Mouse (Mus musculus): ENCODE results near the gene Ccdc88c. TPM values are rescaled to one million over a fixed set of nuclear protein-coding genes. Genes with fewer than 3 reads are reported as not detected.
"Not testable (repeated sequence)": the region's sequence is repeated elsewhere in the genome, so short reads cannot be mapped to it uniquely, and the experiment has no call there.

Gene Ccdc88c
- total RNA-seq, 2 experiments from 2014 or later: 49.5 to 57.8 TPM

DNA sequence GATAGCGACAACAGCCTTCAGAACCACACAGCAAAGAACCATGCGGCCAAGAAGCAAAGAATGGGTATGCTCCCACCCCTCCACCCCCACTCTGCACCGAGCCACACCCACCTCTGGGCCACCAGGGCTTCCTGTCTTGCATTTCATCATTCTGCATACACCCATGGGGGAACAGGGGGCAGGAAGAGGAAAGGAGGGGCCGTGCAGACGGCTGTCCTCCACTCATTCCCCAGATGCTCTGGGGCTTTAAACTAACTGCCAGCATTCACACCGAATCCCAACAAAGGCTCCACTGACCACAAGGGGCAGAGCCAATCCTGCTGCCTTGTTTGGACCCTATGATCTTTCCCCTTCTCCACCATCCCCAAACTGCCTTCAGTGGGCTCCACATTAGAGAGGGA, 10.9 kb downstream of the Ccdc88c start:
- DNase-seq: no peak

DNA sequence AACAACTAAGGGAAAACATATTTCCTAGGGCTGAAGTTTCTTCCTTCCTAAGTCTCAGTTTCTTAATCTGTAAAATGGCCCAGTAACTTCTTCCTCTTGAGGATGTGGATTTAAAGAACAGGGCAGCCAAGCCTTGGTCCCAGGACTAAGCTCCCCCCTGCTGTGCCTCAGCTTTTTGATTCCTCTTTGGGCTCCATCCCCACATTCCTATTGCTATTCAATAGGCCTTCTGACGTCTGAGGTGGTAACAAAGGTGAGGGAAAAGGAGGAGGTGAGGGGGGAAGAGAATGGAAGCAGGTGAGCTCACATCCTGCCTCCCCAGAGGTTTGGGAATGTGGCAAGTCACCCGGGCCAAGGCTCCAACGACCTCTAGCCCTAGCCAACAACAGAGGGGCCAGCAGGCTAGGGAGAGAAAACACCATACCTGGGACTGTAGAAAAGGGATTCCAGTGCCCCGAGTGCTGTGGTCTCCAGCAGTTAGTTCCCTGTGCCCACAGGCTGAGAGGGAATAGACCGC, 12.4 kb downstream of the Ccdc88c start:
- no peak for DNase-seq

DNA sequence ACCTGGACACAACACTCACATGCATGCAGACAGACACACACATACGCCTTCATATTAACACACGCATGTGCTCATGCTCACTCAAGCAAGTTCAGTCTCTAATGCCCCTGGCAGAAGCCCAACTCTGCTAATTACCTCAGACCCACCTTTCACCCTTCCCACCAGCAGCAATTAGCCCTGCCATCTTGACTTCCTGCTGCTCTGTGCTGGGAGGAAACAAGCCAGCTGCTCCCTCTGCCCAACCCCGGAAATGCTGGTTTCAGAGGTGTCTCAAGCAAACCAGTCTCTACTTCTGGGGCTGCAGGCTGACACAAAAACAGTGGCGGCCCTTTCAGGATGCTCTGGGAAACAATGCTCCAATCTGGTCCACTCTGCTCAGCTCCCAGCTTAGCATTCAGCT, 12.9 kb downstream of the Ccdc88c start:
- DNase-seq: no peak

DNA sequence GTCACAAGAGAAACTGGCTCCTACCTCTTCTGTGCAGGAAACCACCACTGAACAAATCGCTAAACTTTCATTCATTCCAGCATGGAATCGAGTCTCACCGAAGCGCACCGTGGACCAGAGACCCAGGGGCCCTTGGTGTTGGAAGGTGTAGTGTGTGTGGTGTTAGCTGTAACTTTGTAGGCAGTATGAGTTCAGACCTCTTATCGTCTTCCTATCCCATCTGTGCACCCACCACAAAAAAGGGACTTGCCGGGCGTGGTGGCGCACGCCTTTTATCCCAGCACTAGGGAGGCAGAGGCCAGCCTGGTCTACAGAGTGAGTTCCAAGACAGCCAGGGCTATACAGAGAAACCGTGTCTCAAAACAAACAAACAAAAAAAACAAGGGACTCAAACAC, 13.7 kb downstream of the Ccdc88c start:
- no peak for DNase-seq

DNA sequence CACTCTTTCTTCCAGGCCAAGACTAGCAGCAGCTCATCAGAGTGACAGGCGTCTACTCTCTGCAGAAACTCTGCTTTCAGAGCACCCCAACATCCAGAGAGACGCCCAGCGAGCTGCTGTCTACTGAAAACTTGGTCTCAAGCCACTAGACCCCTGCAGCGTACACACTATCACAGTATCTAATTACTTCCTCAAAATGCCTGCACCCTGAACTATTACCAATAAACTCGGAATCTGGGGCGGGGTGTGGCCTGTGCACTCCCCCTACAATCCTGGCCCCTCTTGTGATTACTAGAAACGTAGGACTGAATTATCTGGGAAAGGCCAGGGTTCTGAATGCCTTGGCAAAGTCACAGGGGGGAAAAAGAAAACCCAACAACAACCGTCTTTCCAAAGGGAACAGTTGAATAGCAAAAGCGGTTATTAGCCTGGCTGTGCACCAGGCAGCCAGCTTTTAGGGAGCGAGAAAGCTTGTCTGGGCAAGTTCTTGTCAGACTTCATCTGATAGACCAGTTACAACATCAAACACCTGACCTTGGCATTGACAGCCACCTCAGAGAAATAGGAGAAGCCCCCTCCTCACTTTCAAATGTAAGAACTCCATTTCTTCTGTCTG, 14.2 kb downstream of the Ccdc88c start:
- no peak for DNase-seq

DNA sequence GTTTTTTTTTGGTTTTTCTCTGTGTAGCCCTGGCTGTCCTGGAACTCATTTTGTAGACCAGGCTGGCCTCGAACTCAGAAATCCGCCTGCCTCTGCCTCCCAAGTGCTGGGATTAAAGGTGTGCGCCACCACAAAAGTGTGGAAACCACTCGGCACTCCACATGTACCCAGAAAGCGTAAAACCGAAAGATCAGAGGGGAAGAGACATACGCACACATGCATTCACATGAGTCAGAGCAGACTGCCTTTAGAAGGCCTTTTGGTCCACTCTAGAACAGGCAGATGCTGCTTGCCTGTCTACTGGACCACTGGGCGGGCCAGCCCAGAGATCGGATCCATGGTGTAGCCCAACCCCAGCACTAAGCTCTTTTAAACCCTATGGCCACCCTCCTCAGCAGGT, 15.2 kb downstream of the Ccdc88c start:
- not testable (repeated sequence) for DNase-seq

DNA sequence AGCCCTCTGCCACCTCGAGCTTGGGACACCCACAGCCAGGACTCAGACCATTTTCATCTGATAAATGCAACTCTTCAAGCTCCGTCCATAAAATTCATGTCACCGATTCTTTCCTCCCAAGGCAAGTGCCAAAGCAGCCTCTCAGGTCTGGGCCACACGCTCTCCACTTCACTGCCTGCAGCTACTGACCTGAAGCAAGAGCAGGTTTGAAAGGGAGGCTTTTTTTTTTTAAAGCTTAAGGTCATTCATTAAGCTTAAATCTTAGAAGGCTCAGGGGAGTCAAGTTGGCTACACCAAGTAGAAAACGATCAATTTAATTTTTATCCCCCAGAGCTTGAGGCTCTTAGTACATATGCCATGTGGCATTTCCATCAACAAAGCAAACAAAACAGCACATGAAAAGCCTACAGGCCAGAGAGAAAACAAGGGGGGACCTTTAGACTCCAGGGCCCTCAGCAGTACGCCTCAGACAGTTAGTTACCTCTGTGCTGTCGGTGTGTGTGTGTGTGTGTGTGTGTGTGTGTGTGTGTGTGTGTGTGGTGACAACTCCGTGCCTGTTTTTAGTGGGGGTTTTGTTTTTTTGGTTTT, 15.7 kb downstream of the Ccdc88c start:
- DNase-seq: no peak

DNA sequence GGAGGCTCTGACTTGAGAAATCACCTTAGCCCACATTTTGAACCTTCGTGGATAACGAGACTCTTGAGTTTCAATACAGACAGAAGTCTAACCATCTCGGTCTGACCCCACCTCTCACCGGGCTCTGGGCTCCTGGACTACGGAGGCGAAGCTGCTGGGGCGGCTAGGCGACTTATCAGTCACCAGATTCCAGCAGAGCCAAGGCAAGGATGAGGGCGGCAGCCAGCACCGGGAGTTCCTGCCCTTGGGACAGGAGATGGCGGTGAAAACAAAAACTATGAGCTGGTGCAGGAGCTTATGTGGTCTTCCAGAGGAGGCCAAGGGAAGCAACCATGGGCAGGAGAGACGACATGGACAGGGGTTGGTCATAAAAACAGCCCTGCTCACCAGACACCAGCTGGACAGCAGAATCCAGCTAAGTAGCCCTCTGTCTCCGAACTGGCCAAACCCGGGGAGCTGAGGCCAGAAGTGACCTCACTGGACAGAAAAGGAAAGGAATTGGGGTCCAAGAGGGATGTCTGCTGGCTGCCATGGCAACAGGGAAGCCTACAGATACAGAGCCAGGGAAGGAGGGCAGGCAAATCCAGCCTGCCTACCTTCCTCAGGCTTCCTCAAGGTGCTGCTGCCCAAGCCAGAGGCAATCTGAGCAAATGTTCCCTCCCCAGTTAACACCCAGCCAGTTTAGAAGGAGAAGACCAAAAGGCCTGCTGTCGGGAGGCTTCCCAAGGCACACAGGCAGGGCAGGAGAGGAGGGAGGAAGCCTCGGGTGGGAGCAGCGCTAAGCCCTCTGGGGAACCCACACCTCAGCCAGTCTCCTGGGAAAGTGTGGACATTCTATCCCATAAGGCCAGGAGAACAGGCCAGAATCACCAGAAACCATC, 16.4 kb downstream of the Ccdc88c start:
- DNase-seq: peak; percentile 57

DNA sequence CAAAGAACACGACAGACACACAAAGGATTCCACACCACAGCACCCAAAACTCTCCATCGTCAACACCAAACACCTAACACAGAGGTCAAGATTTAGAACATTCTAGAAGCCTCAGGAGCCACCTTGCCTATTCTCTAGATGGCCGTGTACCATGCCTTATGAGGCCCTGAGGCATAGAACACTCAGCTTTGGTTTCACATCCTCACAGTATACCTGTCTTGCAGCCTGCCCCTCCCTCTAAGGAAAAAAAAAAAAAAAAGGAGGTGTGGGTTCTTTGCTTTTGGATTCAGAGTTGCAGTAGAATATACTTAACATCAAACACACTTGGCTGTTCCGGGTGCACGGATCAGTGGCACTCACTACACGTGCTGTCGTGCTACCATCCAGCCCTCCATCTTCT, 17.8 kb downstream of the Ccdc88c start:
- no peak for DNase-seq

DNA sequence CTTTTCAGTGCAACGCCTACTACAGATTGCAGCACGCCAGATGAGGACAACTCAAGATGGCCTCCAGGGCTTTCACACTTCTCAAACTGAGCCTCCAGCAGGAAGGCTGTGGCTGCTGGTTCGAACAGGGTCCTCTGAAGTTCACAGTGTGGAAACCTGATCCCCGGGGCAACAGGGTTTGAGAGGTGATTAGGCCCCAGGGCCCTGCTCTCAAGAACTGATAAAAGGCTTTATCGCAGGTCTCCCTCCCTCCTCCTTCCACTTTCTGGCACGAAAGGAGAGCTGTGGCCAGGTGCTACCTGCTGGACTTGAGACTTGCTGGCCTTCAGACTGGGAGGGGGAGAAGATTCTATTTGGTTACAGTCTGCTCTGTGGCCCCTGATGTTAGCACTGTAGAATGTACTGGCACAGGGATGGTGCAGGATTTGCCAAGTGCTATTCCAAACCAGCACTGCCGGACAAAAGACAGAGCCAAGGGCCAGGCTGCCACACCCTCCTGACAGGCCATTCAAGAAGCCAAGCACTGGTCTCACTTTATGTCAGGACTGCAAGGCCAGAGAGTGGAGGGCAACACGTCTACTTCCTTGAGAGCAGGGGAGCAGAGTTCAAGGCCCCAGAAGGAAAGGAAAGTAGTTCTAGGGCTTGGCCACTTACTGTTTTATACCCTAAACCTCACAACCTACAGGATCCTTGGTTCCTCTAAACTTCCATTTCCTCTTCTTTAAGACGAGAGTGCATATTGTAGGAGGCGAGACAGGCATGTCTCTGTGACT, 18.5 kb downstream of the Ccdc88c start:
- peak; percentile 39 for DNase-seq

DNA sequence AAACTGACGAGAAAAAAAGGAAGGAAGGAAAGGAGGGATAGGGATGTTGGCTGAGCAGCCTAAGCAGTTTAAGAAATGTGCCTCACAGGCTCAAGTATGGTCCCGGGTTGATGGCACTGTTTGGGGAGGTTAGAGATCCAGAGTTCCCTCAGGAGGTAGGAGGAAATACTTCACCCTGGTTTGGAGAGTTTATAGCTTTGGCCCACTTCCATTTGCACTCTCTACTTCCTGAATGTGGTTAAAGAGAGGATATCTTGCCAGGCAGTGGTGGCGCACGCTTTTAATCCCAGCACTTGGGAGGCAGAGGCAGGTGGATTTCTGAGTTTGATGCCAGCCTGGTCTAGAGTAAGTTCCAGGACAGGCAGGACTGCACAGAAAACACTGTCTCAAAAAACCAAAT, 19.6 kb downstream of the Ccdc88c start:
- no peak for DNase-seq

DNA sequence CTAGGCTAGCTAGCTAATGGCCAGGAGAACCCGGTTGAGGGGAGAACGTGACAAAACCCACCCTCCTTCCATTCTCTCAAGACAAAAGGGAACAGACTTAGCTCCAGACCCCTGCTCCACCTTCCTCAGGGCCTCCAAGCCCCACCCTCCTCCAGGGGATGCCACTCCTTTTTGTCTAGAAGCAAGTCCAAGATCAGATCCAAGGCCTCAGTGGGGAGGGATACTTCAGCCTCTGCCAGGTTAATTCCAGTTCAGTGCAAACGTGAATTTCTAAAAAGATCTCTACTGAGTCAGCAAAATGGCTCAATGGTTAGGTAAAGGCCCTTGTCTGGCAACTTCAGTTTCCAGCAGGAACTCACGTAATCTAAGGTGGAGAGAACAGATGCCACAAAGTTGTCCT, 20.2 kb downstream of the Ccdc88c start:
- DNase-seq: no peak

DNA sequence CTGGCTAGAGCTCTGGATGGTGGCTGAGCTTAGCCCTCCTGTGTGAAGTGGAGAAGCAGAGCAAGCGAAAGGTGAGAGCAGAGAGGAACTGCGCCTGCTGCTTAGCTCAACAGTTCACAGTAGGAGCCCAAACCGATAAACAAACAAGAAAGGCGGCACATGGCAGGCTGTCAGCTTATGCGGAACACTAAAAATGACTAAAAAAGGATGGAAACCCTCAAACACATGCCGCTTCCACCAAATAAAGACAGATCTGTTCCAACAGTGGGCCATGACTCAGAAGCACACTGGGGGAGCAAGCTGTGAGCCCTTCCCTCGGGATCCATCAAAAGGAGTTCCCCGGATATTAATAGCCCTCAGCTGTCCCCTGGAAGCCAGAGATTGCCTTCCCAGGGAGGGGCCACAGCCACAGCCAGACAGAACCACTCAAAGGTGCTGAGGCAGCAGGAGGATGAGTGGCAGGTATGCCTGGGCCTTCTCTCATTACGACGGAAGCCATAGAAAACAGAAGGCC, 20.8 kb downstream of the Ccdc88c start:
- peak; percentile 48 for DNase-seq

DNA sequence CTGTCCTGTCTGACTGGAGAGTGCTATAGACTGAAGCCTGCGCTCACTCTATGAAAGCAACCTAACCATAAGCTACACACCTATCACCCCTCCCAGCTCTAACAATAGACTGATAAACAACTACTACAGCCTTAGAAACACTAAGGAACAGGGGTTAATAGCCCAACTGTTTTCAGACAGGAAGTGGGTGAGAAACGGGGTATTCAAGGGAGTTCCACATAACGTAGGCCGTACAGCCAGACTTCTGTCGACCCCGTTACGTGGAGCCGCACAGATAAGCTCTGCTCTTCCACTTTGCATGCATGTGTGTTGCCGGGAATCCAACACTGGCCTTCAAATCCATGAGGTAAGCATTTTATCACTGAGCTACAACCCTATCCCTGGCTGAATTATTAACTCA, 21.4 kb downstream of the Ccdc88c start:
- no peak for DNase-seq

DNA sequence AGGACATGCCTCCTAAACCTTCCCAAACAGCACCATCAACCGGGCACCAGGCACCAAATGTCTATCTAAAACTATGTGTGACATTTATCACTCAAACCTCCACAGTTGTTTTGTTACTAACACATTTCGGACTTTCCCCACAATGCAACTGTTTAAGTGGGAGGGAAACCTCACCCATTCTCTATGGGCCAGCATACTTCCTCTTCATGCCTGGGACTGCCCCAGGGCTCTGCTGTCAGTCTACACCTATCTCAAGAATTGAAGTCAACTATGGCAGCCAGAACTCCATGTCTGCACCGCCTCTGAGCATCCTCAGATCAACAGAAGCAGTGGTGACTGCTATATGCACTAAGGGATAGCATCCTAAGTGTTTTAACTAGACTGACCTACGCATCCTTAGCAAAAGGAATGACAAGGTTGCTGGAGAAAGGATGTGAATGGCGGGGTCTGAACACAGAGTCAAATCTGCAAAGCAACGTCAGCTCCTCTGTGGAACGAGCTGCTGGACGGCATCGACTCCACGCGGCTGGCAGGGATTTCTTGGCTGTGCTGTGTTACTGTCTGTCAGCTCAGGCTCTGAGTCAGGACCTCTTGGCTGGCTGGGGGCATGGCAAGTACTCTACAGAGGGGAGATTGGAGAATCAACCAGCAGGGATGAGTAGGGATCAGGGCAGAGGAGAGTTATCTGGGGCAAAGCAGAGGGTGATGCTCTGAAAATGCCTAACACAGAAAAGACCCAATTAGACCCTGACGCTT, 23.0 kb downstream of the Ccdc88c start:
- peak; percentile 40 for DNase-seq

DNA sequence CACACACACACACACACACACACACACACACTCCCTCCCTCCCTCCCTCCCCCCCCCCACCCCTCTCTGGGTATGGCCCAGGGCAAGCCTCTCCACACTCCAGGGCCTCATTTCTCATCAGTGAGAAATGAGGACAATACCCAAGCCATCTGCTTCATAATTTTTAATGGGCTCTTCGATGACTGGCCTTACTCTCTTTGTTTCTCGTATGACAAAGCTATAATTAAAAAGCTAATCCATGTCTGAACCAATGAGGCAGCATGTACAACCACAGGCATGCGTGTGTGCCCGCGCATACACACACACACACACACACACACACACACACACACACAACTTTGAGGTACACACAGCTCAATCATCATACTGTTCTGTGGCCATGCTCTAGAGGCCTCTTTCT, 23.9 kb downstream of the Ccdc88c start:
- DNase-seq: no peak

DNA sequence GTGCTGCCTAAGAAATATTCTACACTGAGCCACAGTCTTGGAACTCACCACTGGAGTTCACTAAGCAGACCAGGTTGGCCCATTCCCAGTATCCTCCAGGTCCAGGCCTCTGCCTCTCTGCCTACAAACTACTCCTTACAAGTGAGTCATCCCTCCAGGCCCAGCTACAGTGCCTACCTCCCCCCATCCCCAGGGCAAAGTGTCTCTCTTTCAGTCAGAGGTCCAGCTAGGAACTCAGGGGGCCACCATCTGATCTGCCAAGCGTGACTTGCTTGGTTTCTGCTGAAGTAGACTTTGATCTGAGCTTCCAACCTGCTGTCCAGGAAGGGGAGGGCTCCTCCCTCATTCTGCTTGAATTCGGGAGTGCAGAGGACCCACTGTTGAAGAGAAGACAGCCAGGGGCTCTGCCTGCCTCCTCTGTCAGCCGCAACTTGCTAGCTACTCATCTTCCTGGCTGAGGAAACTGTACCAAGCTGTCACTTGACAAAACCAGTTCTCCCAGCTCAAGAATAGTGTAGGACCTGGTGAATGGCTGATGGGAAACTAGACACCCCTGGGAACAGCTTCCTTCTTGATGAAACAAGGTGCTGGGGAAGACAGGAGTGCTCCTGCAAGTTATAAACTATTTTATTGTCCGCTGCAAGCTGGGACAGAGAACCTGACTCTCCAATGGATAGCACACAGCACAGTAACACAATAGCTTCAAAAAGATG, 25.9 kb downstream of the Ccdc88c start:
- DNase-seq: no peak

DNA sequence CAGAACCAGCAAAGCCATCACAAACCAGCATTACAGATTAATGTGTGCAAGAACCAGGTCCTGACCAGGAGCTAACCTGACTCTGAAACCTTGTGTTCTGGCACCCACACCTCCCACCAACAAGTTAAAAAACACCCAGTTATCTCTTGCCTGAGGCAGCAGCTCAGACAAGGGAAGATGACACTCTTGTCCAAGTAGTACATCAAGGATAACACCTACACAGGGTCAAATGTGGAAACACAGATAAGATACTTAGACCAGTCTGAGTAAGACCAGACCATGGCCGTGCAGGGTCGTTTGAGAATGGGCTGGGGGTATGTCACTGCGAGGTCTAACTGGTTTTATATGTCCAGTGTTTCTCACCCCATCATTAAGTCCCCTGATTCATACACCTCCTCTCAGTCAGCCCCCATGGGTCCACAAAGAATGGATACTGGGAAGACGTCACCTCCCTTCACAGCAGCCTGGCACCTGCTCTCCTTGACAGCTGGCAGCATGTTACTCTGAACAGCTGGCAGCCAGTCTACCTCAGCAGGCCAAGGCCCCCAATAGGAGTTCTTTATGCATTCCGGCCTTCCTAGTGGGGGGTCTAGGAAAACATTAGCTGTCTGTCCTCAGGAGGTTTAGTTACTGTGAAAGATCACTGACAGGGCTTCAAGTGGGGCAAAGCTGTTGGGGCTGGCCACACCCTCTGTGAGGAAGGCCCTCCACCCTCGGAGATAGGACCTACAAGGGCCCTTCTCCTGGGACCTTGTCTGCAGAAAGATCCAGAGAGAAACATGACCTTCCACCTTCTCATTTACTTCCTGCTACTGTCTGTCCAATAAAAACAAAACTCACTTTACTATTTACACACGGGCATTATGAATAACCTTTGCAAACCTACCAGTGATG, 29.5 kb downstream of the Ccdc88c start:
- DNase-seq: no peak

DNA sequence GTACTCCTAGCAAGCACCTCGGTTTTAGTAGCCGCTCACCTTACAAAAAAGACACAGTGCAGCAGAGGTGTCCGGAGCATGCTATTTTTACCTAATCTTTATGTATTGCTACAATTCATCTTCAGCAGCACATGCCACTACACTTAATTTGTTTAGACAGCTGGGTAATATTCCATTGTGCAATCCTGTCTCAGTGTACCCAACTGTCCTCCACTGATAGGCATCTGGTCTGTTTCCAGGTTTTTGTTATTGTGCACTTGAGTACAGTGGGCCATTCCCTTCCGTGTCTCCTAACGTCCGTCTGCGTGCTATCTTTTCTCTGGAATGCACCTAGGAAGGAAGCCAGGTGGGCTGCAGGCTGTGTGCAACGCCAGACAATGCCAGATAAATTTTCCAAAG, 30.3 kb downstream of the Ccdc88c start:
- no peak for DNase-seq
